Mouse (Mus musculus) heart, embryonic 12.5 days (tissue): Measurements from ENCODE around the gene Psma3. TPM values are rescaled to one million over a fixed set of nuclear protein-coding genes. Genes with fewer than 3 reads are reported as not detected.

Experiments used
- ATAC-seq: fragments of 200-750 bp; cut with Nextera tagmentation; 2 replicates; pipeline ENCODE4 v1.8.0; 2017; ENCODE audit warnings: moderate TSS enrichment, moderate library complexity; ENCODE audit not compliant: insufficient number of reproducible peaks, low FRiP score
- H3K27ac ChIP-seq: fragments of 300-500 bp; sonication (generic); 2 replicates; pipeline ENCODE4 v1.5.1; 2016; ENCODE audit warnings: mild to moderate bottlenecking, moderate library complexity; ENCODE audit not compliant: poor library complexity, severe bottlenecking
- H3K27me3 ChIP-seq: fragments of 300-500 bp; sonication (generic); replicated peaks from 2 replicates; pipeline ENCODE4 v1.6.1; 2016; ENCODE audit warnings: mild to moderate bottlenecking, moderate library complexity
- H3K36me3 ChIP-seq: fragments of 300-500 bp; sonication (generic); 2 replicates; pipeline ENCODE4 v1.6.1; 2016; ENCODE audit warnings: mild to moderate bottlenecking, moderate library complexity
- H3K4me1 ChIP-seq: fragments of 300-500 bp; sonication (generic); replicated peaks from 2 replicates; pipeline ENCODE4 v1.6.1; 2016; ENCODE audit warnings: mild to moderate bottlenecking
- H3K4me2 ChIP-seq: fragments of 300-500 bp; sonication (generic); 2 replicates; pipeline ENCODE4 v1.6.1; 2016; ENCODE audit warnings: mild to moderate bottlenecking, moderate library complexity
- H3K4me3 ChIP-seq: fragments of 300-500 bp; sonication (generic); 2 replicates; pipeline ENCODE4 v1.5.1; 2016; ENCODE audit warnings: mild to moderate bottlenecking
- H3K9ac ChIP-seq: fragments of 300-500 bp; sonication (generic); 2 replicates; pipeline ENCODE4 v1.6.1; 2016; ENCODE audit warnings: mild to moderate bottlenecking, moderate library complexity
- H3K9me3 ChIP-seq: fragments of 300-500 bp; sonication (generic); replicated peaks from 2 replicates; pipeline ENCODE4 v1.6.1; 2016; ENCODE audit warnings: mild to moderate bottlenecking, moderate library complexity
- WGBS: fragments of 180-500 bp; shearing (Covaris S2); methylation state at CpG from one replicate; pipeline ENCODE4 v1.1.7; 2016; 5-methylcytosine and 5-hydroxymethylcytosine counted together
- polyA plus RNA-seq: library from polyadenylated mRNA; unstranded; fragments of >200 nt; fragmentation: Nextera tagmentation; extraction: Ambion mirVana; gene quantifications from 2 replicates; pipeline ENCODE4 v1.2.1, GENCODE M21; 2016

Gene Psma3
- polyA plus RNA-seq, 1 experiment from 2014 or later, result 431 TPM

DNA sequence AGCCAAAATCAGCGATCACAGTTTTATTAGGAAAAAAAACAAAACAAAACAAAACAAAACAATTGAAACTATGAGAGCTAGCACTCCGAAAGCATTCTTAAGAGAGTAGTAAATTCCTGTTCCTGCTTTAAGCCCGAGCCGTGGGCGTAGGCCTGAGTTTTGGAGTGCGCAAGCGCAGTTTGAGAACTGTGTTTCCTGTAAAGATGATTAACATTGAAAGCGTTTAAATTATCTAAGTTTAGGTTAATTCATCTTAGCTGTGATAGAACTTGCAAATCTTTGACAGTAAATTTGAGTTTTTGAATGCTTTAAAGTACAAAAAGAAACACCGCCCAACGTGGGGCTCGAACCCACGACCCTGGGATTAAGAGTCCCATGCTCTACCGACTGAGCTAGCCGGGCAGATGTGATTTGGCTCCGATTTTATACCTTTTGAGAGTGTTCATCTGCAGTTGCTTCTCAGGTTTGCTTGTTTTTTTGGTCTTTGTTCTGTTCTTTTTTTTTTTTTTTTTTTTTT is 5.6 kb upstream of the Psma3 start:
- Histone ChIP-seq H3K27me3 (no peaks in the 10 kb centered on the region), H3K27ac (peak overlapping the region; percentile 95), H3K4me3 (peak overlapping the region; percentile 70), H3K9me3 (no peaks in the 10 kb centered on the region), H3K4me1 (peaks cover 6% of the 10 kb centered on the region; the same call in 1 of the 2 replicates), H3K9ac (peak overlapping the region; percentile 79), H3K36me3 (peaks cover 10% of the 10 kb centered on the region), H3K4me2 (peak overlapping the region; percentile 67)
- ATAC-seq, result peak; percentile 66
- whole genome bisulfite sequencing, result 2% methylated on average over 15 of the region's 15 CpGs

GRCm38 (mm10) chr12:70969485-70970184 is 4.8 kb upstream of the Psma3 start:
- no peak for ATAC-seq
- peak overlapping the region; percentile 50 for H3K4me2 ChIP-seq
- H3K4me3 ChIP-seq, result peak overlapping the region; percentile 30
- peaks cover 6% of the 10 kb centered on the region; the same call in 1 of the 2 replicates for H3K4me1 ChIP-seq
- no peak overlapping the region for H3K27ac ChIP-seq
- no peaks in the 10 kb centered on the region for H3K9me3 ChIP-seq
- H3K27me3 ChIP-seq, result no peaks in the 10 kb centered on the region
- WGBS, result 8% methylated on average over 17 of the region's 17 CpGs
- no peak overlapping the region for H3K9ac ChIP-seq
- peaks cover 3% of the 10 kb centered on the region; the same call in 1 of the 2 replicates for H3K36me3 ChIP-seq

DNA sequence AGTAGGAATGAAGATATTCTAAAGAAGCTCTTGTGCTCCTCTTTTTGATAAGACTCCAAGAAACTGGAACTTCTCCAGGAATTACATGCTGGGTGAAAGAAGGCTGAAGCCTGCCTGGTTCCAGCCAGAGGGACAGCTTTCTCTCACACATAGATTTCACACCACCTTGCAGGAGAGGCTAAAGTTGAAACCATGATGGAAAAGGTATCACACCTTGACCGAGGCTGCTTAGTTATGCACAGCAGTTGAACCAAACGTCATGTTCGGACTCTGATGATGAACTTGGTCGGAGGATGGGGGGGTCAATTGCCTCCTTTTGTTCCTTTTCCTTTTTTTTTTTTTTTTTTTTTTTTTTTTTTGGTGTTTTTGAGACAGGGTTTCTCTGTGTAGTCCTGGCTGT is 590 bp upstream of the Psma3 start:
- peak overlapping the region; percentile 96 for H3K4me3 ChIP-seq
- WGBS, result 79% methylated on average over 4 of the region's 4 CpGs
- ATAC-seq, result no peak
- no peak overlapping the region for H3K9ac ChIP-seq
- peaks cover 11% of the 10 kb centered on the region; the same call in 1 of the 2 replicates for H3K36me3 ChIP-seq
- no peaks in the 10 kb centered on the region for H3K9me3 ChIP-seq
- H3K4me2 ChIP-seq, result peak overlapping the region; percentile 90
- H3K27me3 ChIP-seq, result no peaks in the 10 kb centered on the region
- no peak overlapping the region for H3K27ac ChIP-seq
- peaks cover 8% of the 10 kb centered on the region for H3K4me1 ChIP-seq

GRCm38 (mm10) chr12:70975406-70975805 is 985 bp downstream of the Psma3 start:
- peak overlapping the region; percentile 90 for H3K4me2 ChIP-seq

DNA sequence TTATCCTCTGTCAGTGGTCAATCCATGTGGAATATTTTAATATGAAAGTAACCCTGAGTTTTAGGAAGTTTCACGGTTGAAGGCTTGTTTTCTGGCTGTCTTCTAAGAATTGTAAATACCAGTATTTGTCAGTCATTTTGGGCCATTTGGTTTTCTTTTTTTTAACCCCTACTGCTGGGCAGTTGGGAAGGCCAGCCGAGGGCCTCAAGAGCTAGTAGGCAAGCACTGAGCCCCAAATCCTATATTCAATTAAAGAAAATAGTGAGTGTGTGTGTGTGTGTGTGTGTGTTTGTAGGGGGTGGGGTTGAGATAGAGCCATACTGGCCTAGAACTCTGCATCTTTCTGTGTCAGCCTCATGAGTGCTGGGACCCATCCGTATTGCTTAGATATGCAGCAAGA is 1.5 kb downstream of the Psma3 start:
- H3K9me3 ChIP-seq, result no peaks in the 10 kb centered on the region
- peaks cover 29% of the 10 kb centered on the region for H3K36me3 ChIP-seq
- H3K9ac ChIP-seq, result peak overlapping the region; percentile 99
- no peak for ATAC-seq
- 62% methylated on average over 3 of the region's 3 CpGs for WGBS
- H3K4me3 ChIP-seq, result peak overlapping the region; percentile 96
- H3K4me2 ChIP-seq, result peak overlapping the region; percentile 90
- H3K27ac ChIP-seq, result no peak overlapping the region
- H3K4me1 ChIP-seq, result peaks cover 8% of the 10 kb centered on the region
- no peaks in the 10 kb centered on the region for H3K27me3 ChIP-seq

More at GRCm38 (mm10) chr12:70975406-70975805, 985 bp downstream of the Psma3 start:
- no peak for ATAC-seq
- H3K9ac ChIP-seq, result peak overlapping the region; percentile 99
- no peaks in the 10 kb centered on the region for H3K27me3 ChIP-seq
- peaks cover 25% of the 10 kb centered on the region for H3K36me3 ChIP-seq
- peak overlapping the region; percentile 99 for H3K27ac ChIP-seq
- WGBS, result 18% methylated on average over 10 of the region's 10 CpGs
- peak overlapping the region; percentile 96 for H3K4me3 ChIP-seq
- H3K4me1 ChIP-seq, result peaks cover 8% of the 10 kb centered on the region
- no peaks in the 10 kb centered on the region for H3K9me3 ChIP-seq

DNA sequence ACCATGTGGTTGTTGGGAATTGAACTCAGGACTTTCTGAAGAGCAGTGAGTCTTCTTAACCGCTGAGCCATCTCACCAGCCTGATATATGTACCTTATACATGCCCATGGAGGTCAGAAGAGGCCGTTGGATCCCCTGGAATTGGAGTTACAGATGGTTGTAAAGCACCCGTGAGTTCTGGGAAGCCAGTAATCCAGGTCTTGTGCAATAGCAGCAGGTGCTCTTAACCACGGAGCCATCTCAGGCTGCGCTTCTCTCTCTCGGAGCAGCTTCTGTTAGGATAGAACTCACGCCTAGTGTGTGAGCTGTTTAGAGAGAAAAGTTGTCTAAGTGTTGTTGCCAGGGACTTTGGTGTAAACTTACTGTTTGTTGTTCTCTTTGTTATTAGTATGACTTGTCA is 3.9 kb downstream of the Psma3 start:
- 88% methylated on average over 7 of the region's 7 CpGs for WGBS
- ATAC-seq, result no peak
- Histone ChIP-seq H3K36me3 (peaks cover 41% of the 10 kb centered on the region), H3K4me2 (no peak overlapping the region), H3K4me1 (peaks cover 8% of the 10 kb centered on the region), H3K9me3 (no peaks in the 10 kb centered on the region), H3K27ac (no peak overlapping the region), H3K4me3 (no peak overlapping the region), H3K9ac (no peak overlapping the region), H3K27me3 (no peaks in the 10 kb centered on the region)

GRCm38 (mm10) chr12:70984855-70985550 is 10.6 kb downstream of the Psma3 start:
- Histone ChIP-seq H3K27me3 (no peaks in the 10 kb centered on the region), H3K4me3 (no peak overlapping the region), H3K4me1 (no peaks in the 10 kb centered on the region), H3K36me3 (peaks cover 75% of the 10 kb centered on the region), H3K27ac (no peak overlapping the region), H3K9ac (no peak overlapping the region), H3K4me2 (no peak overlapping the region), H3K9me3 (no peaks in the 10 kb centered on the region)
- 91% methylated on average over 7 of the region's 7 CpGs for WGBS
- no peak for ATAC-seq

GRCm38 (mm10) chr12:70997225-70997624 is 22.8 kb downstream of the Psma3 start:
- no peak overlapping the region for H3K4me3 ChIP-seq
- 90% methylated on average over 5 of the region's 5 CpGs for whole genome bisulfite sequencing
- peaks cover 42% of the 10 kb centered on the region for H3K36me3 ChIP-seq
- no peak overlapping the region for H3K9ac ChIP-seq
- ATAC-seq, result no peak
- no peak overlapping the region for H3K27ac ChIP-seq
- H3K9me3 ChIP-seq, result no peaks in the 10 kb centered on the region
- H3K4me1 ChIP-seq, result peaks cover 13% of the 10 kb centered on the region
- H3K4me2 ChIP-seq, result no peak overlapping the region
- H3K27me3 ChIP-seq, result no peaks in the 10 kb centered on the region

- Histone ChIP-seq H3K36me3 (peaks cover 43% of the 10 kb centered on the region), H3K4me1 (peaks cover 13% of the 10 kb centered on the region), H3K4me2 (peak overlapping the region; percentile 0; the same call in 1 of the 2 replicates), H3K9me3 (no peaks in the 10 kb centered on the region), H3K27ac (peak overlapping the region; percentile 33; the same call in 1 of the 2 replicates), H3K9ac (no peak overlapping the region), H3K4me3 (no peak overlapping the region), H3K27me3 (no peaks in the 10 kb centered on the region)
- no peak for ATAC-seq
- 36% methylated on average over 5 of the region's 5 CpGs for WGBS
These were observed 25.0 kb downstream of the Psma3 start for GRCm38 (mm10) chr12:70999423-70999903.

- Histone ChIP-seq H3K9ac (no peak overlapping the region), H3K36me3 (peaks cover 46% of the 10 kb centered on the region), H3K4me1 (peaks cover 13% of the 10 kb centered on the region), H3K27me3 (no peaks in the 10 kb centered on the region), H3K27ac (no peak overlapping the region; the same call in 1 of the 2 replicates), H3K9me3 (no peaks in the 10 kb centered on the region), H3K4me2 (no peak overlapping the region), H3K4me3 (no peak overlapping the region)
- WGBS, result 86% methylated on average over 1 of the region's 1 CpGs
- ATAC-seq, result no peak
These were observed 25.9 kb downstream of the Psma3 start for GRCm38 (mm10) chr12:71000344-71000743.

GRCm38 (mm10) chr12:71001456-71001855 is 27.0 kb downstream of the Psma3 start:
- no peak overlapping the region for H3K9ac ChIP-seq
- peaks cover 21% of the 10 kb centered on the region for H3K4me1 ChIP-seq
- no peak overlapping the region for H3K27ac ChIP-seq
- 81% methylated on average over 6 of the region's 6 CpGs for WGBS
- peaks cover 46% of the 10 kb centered on the region for H3K36me3 ChIP-seq
- no peak overlapping the region for H3K4me3 ChIP-seq
- H3K4me2 ChIP-seq, result no peak overlapping the region
- H3K27me3 ChIP-seq, result no peaks in the 10 kb centered on the region
- ATAC-seq, result no peak
- no peaks in the 10 kb centered on the region for H3K9me3 ChIP-seq
